Mouse (Mus musculus): Measurements from ENCODE around the gene Csta1. TPM values are rescaled to one million over a fixed set of nuclear protein-coding genes. Genes with fewer than 3 reads are reported as not detected.

Csta1 gene
- not detected for polyA plus RNA-seq (2015; fragmentation: Illumina TruSeq; extraction: RNeasy Lipid Tissue Mini Kit (QIAGEN cat#74804); ENCODE audit: low read depth, low replicate concordance)

DNA sequence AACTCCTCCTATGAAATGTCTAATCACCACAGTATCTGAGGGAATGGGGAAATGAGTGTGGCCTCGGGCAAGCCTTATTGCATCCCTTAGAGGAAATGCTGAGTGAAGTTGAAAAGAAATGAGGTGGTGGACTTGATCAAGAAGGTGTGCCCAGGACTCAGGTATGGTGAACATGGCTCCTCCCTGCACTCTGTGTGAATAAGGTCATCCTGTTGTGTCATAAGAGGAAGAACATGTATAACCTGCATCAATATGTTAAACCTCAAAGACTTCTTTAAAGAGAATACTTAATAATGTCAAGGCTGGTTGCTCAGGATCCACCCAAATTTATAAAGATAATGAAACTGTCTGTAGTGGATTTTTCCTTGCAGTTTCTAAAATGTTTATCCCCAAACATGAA is at the start of gene Csta1:
Gene Csta1 (minus strand): TSS at position 101 of the 400 bp plus-strand sequence.

DNA sequence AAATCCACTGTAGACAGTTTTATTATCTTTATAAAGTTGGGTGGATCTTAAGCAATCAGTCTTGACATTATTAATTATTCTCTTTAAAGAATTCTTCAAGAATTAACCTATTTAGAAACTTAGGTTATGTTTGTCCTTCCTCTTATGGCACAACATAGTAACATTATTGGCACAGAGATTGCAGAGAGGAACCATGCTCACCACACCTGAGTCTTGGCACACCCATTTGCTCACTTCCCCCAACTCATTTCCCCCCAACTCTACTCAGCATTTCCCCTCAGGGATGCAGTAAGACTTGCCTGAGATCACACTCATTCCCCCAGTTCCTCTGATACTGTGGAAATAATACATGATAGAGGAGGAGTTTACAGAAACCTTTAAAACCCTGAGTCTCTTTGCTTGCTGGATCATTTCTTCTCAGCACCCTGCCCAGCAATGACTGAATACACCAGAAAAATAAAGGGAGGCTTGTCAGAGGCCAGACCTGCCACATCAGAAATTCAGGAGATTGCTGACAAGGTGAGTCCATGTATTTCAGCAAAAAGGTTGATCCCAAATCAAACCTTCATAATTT is 25.4 kb upstream of the Csta1 start, which contains the start of gene Stfa2l1:
Gene Stfa2l1 (plus strand): TSS at position 410 of the 574 bp plus-strand sequence.

DNA sequence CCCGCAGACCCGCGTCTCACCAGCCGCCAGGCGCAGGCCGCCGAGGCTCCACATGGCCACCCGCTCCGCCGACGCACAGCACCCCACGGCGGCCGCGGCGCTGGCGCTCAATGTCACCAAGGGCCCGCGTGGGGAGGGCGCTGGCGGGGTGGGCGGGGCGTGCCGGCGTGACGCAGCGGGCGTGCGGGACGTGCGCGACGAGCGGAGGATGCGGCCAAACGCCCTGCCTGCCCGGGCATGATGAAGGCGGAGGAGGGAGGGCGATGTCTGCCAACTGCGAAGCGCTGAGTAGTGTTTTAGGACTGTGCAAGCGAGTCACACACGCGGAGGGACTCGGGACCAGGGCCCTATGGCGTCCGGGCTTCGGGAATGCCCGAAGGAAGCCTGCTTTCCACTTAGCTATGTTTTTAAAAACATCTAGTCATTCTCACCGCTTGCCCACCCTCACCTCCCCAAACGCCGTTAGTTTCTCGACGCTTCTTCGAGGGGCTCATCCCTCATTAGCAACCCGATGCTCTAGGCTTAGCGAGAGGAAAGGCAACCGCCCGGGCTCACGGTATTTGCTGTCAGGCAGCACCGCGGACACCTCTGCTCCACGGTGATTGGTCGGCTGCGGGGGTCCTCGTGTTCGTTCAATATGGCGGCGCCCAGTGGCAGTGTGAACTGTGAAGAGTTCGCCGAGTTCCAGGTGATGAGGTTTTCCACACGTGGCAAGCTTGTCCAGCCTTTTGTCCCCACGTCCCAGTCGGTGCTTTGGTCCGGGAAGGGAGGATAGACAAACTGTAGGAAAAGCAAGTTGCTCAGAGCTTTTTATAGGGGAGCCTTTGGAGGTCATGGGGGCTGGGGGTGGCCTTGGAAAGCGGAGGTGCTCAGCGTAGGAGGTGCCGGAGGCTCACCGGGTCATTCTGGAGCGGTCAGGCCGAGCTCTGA is 59.3 kb downstream of the Csta1 start, which contains the start of the genes Fam162a and Ccdc58:
Gene Fam162a (minus strand): TSS at position 145 of the 930 bp plus-strand sequence.
Gene Ccdc58 (plus strand): TSS at position 236 of the 930 bp plus-strand sequence.

Other genes with a start within 250 kb of the Csta1 start
- gene Parp9, start 192.8 kb downstream of the Csta1 start, polyA plus RNA-seq (2015; fragmentation: Illumina TruSeq; extraction: RNeasy Lipid Tissue Mini Kit (QIAGEN cat#74804); ENCODE audit: low read depth, low replicate concordance) = 3.8 TPM
- gene Dtx3l, start 192.1 kb downstream of the Csta1 start, polyA plus RNA-seq (2015; fragmentation: Illumina TruSeq; extraction: RNeasy Lipid Tissue Mini Kit (QIAGEN cat#74804); ENCODE audit: low read depth, low replicate concordance) = 2.2 TPM
- 89.8 TPM for gene Kpna1, start 152.5 kb downstream of the Csta1 start, polyA plus RNA-seq (2015; fragmentation: Illumina TruSeq; extraction: RNeasy Lipid Tissue Mini Kit (QIAGEN cat#74804); ENCODE audit: low read depth, low replicate concordance)
- 5.8 TPM for gene Wdr5b, start 90.1 kb downstream of the Csta1 start, polyA plus RNA-seq (2015; fragmentation: Illumina TruSeq; extraction: RNeasy Lipid Tissue Mini Kit (QIAGEN cat#74804); ENCODE audit: low read depth, low replicate concordance)
- gene Fam162a, start 59.6 kb downstream of the Csta1 start, polyA plus RNA-seq (2015; fragmentation: Illumina TruSeq; extraction: RNeasy Lipid Tissue Mini Kit (QIAGEN cat#74804); ENCODE audit: low read depth, low replicate concordance) = 125 TPM
- 20.2 TPM for gene Ccdc58, start 59.6 kb downstream of the Csta1 start, polyA plus RNA-seq (2015; fragmentation: Illumina TruSeq; extraction: RNeasy Lipid Tissue Mini Kit (QIAGEN cat#74804); ENCODE audit: low read depth, low replicate concordance)
- gene Stfa2l1, start 25.6 kb upstream of the Csta1 start, polyA plus RNA-seq (2015; fragmentation: Illumina TruSeq; extraction: RNeasy Lipid Tissue Mini Kit (QIAGEN cat#74804); ENCODE audit: low read depth, low replicate concordance) = not detected
- not detected for gene Gm5483, start 53.0 kb upstream of the Csta1 start, polyA plus RNA-seq (2015; fragmentation: Illumina TruSeq; extraction: RNeasy Lipid Tissue Mini Kit (QIAGEN cat#74804); ENCODE audit: low read depth, low replicate concordance)
- gene Gm5416, start 79.2 kb upstream of the Csta1 start, polyA plus RNA-seq (2015; fragmentation: Illumina TruSeq; extraction: RNeasy Lipid Tissue Mini Kit (QIAGEN cat#74804); ENCODE audit: low read depth, low replicate concordance) = not detected
- gene 2010005H15Rik, start 90.2 kb upstream of the Csta1 start, polyA plus RNA-seq (2015; fragmentation: Illumina TruSeq; extraction: RNeasy Lipid Tissue Mini Kit (QIAGEN cat#74804); ENCODE audit: low read depth, low replicate concordance) = not detected
- not detected for gene Stfa1, start 145.7 kb upstream of the Csta1 start, polyA plus RNA-seq (2015; fragmentation: Illumina TruSeq; extraction: RNeasy Lipid Tissue Mini Kit (QIAGEN cat#74804); ENCODE audit: low read depth, low replicate concordance)
- gene BC117090, start 203.1 kb upstream of the Csta1 start, polyA plus RNA-seq (2015; fragmentation: Illumina TruSeq; extraction: RNeasy Lipid Tissue Mini Kit (QIAGEN cat#74804); ENCODE audit: low read depth, low replicate concordance) = not detected
- gene BC100530, start 236.5 kb upstream of the Csta1 start, polyA plus RNA-seq (2015; fragmentation: Illumina TruSeq; extraction: RNeasy Lipid Tissue Mini Kit (QIAGEN cat#74804); ENCODE audit: low read depth, low replicate concordance) = not detected